ENCODE assay signal across 8 mouse cellular contexts in the genomic region with DNA sequence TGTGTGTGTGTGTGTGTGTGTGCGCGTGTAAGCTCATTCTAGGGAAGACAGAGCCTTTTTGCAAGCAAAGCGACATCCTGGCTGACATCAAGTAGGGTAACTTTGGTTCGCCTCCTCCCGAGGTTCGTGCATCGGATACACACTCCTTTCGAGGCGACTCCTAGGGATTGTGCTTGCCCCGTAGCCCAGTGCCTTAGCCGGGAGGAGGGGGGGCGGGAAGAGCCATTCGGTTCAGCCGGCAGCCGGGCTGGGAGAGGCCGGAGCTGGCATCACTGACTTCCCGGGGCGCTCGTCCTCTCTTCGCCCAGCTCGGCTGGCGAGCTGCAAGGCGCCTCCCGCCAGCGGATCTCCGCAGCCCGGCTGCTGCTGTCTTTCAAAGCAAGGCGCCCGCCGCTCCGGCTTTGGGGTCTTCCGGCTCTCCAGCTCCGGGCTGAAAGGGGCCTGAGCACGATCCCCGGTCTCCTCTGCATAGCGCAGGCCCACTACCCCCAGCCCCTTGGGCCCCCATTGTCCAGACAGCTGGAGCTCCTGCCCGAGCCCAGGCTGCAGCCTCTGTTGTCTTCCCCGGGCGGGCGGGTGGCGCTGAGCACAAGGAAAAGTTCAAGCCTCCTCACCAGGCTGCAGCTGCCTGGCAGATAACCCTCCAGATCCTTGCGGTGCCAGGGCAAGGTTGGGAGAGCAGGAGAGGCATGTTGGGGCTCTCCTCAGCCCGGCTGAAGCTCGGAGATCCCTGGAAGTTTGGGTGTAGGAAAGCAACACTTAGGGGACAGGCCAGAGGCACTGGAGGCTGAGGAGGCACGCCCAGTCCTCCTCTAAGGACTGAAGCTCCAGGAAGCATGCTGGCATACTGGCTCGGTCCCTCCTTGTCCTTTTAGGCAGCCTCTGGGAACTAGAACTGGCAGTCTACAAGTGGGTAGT. TPM values are rescaled to one million over a fixed set of nuclear protein-coding genes. Genes with fewer than 3 reads are reported as not detected.
DNase-seq lines count a peak whose midpoint lies in the region; ATAC-seq and TF ChIP-seq lines count a peak whose summit lies in the region.

No protein-coding gene starts in this region.

- intact Hi-C loops in heart, postnatal 36 days (cut with DNase I) = loop anchor here (5.0 to 10.0 kb wide), 4 partner anchors 93 to 780 kb away; no protein-coding TSS in a partner anchor

- peak overlapping the region; percentile 50 for H3K4me3 ChIP-seq in kidney, embryonic 16.5 days (ENCODE audit: low read length)
- peak overlapping the region; percentile 51 for H3K4me3 ChIP-seq in forebrain, embryonic 14.5 days (ENCODE audit: low read depth, low read length)
- peak overlapping the region; percentile 50 for H3K4me3 ChIP-seq in limb, embryonic 15.5 days
- H3K4me3 ChIP-seq in olfactory bulb, adult 2 months (ENCODE audit: insufficient read depth, low read depth, low read length) = peak overlapping the region; percentile 47

- peaks cover 15% of the 10 kb centered on the region; the same call in 1 of the 2 replicates for H3K4me1 ChIP-seq in kidney, embryonic 16.5 days (ENCODE audit: insufficient read depth, low read length)
- peaks cover 7% of the 10 kb centered on the region for H3K4me1 ChIP-seq in forebrain, embryonic 14.5 days (ENCODE audit: control insufficient read depth, insufficient read depth, low read length)
- H3K4me1 ChIP-seq in limb, embryonic 15.5 days = peaks cover 40% of the 10 kb centered on the region
- peaks cover 12% of the 10 kb centered on the region for H3K4me1 ChIP-seq in olfactory bulb, adult 2 months (ENCODE audit: control insufficient read depth, insufficient read depth, low read length)

- peak overlapping the region; percentile 79 for H3K4me2 ChIP-seq in kidney, embryonic 16.5 days (replicated peaks; ENCODE audit: low read depth, low read length)
- peak overlapping the region; percentile 90 for H3K4me2 ChIP-seq in forebrain, embryonic 14.5 days (ENCODE audit: low read length)
- peak overlapping the region; percentile 90 for H3K4me2 ChIP-seq in limb, embryonic 15.5 days

- peaks cover 32% of the 10 kb centered on the region for H3K27me3 ChIP-seq in kidney, embryonic 16.5 days (ENCODE audit: insufficient read depth, low read length)
- no peaks in the 10 kb centered on the region for H3K27me3 ChIP-seq in forebrain, embryonic 14.5 days (replicated peaks; ENCODE audit: control insufficient read depth, insufficient read depth, low read length)
- H3K27me3 ChIP-seq in limb, embryonic 15.5 days = peaks cover 38% of the 10 kb centered on the region

- no peaks in the 10 kb centered on the region for H3K36me3 ChIP-seq in kidney, embryonic 16.5 days (ENCODE audit: insufficient read depth, low read length)
- H3K36me3 ChIP-seq in forebrain, embryonic 14.5 days (ENCODE audit: control insufficient read depth, insufficient read depth, low read length) = no peaks in the 10 kb centered on the region
- H3K36me3 ChIP-seq in limb, embryonic 15.5 days = no peaks in the 10 kb centered on the region

- no peaks in the 10 kb centered on the region for H3K9me3 ChIP-seq in kidney, embryonic 16.5 days (ENCODE audit: low read length)
- H3K9me3 ChIP-seq in forebrain, embryonic 14.5 days (replicated peaks; ENCODE audit: control insufficient read depth, low read length) = no peaks in the 10 kb centered on the region
- H3K9me3 ChIP-seq in limb, embryonic 15.5 days = no peaks in the 10 kb centered on the region

- peak overlapping the region; percentile 62 for H3K9ac ChIP-seq in kidney, embryonic 16.5 days (replicated peaks; ENCODE audit: low read length)
- H3K9ac ChIP-seq in forebrain, embryonic 14.5 days (ENCODE audit: low read length) = peak overlapping the region; percentile 84
- H3K9ac ChIP-seq in limb, embryonic 15.5 days = peak overlapping the region; percentile 54

- no peak for DNase-seq in kidney, adult 8-10 months
- peak; percentile 53 for DNase-seq in adrenal gland, postnatal 25 days
- DNase-seq in forebrain, embryonic 14.5 days (ENCODE audit: low spot score) = peak; percentile 65
- DNase-seq in heart, postnatal 36 days = peak; percentile 53 to 70
- no peak for DNase-seq in spleen, postnatal 36 days (ENCODE audit: low spot score in 2 of 2)

- TF ChIP-seq POLR2A in olfactory bulb, adult 2 months (IDR thresholded peaks at IDR 0.05; ENCODE audit: insufficient read depth, low read depth, low read length) = no peak

- TF ChIP-seq CTCF in olfactory bulb, adult 2 months (IDR thresholded peaks at IDR 0.05; ENCODE audit: insufficient read depth, low read depth, low read length) = no peak

- peak; percentile 55; the same call in 1 of the 2 replicates for ATAC-seq in kidney, embryonic 16.5 days (ENCODE audit: low FRiP score, low TSS enrichment)
- peak; percentile 64 for ATAC-seq in forebrain, embryonic 14.5 days
- no peak for ATAC-seq in limb, embryonic 15.5 days (ENCODE audit: insufficient number of reproducible peaks, low FRiP score, low TSS enrichment, low read depth)

- under 1% methylated on average over 43 of the region's 46 CpGs for WGBS in kidney, embryonic 16.5 days
- 1% methylated on average over 45 of the region's 46 CpGs for WGBS in forebrain, embryonic 14.5 days
- WGBS in limb, embryonic 15.5 days = 1% methylated on average over 45 of the region's 46 CpGs
- WGBS in olfactory bulb, adult 2 months = 3% methylated on average over 46 of the region's 46 CpGs

- H3K27ac ChIP-seq in kidney, embryonic 16.5 days (ENCODE audit: low read length) = no peak overlapping the region
- peak overlapping the region; percentile 65; the same call in 1 of the 2 replicates for H3K27ac ChIP-seq in forebrain, embryonic 14.5 days (ENCODE audit: low read depth, low read length)
- H3K27ac ChIP-seq in limb, embryonic 15.5 days = peak overlapping the region; percentile 51
- no peak overlapping the region for H3K27ac ChIP-seq in olfactory bulb, adult 2 months (ENCODE audit: insufficient read depth, low read depth, low read length)

RNA-seq across cellular contexts. Expression of a gene that starts 0.8 kb away (rescaled TPM):
- polyA plus RNA-seq in kidney, embryonic 16.5 days (2015; fragmentation: Nextera tagmentation; extraction: Ambion mirVana) = 2.0 and 2.1 TPM in 2 replicates
- total RNA-seq in adrenal gland, postnatal 25 days (2021) = 6.3 and 9.3 TPM in 2 replicates
- polyA plus RNA-seq in forebrain, embryonic 14.5 days (2014; fragmentation: Nextera tagmentation; extraction: Ambion mirVana) = 101 and 123 TPM in 2 replicates
- 100 to 1,000 TPM; 182 to 204 TPM for total RNA-seq in heart, postnatal 36 days (2021)
- 17.9 and 26.4 TPM in 2 replicates for polyA plus RNA-seq in limb, embryonic 15.5 days (2015; fragmentation: Nextera tagmentation; extraction: Ambion mirVana)
- not detected in 2 replicates for polyA plus RNA-seq in olfactory bulb, adult 2 months (2012; ENCODE audit: insufficient read depth, insufficient read length, low replicate concordance, missing spikeins)

Comparison
In these comparisons a context has a peak if more than half of its experiments do, and no peak if none do; other contexts are left out.
1. H3K27ac ChIP-seq: peak in forebrain, embryonic 14.5 days (single experiment) and limb, embryonic 15.5 days (single experiment); none in kidney, embryonic 16.5 days (single experiment) and olfactory bulb, adult 2 months (single experiment).
2. DNase-seq: peak in adrenal gland, postnatal 25 days (single experiment), forebrain, embryonic 14.5 days (single experiment) and heart, postnatal 36 days (2 of 2); none in kidney, adult 8-10 months (0 of 2) and spleen, postnatal 36 days (0 of 2).
3. Peak in every context shown above with its lines, with median percentiles within 50 percentile points of each other: H3K4me2 ChIP-seq, H3K4me3 ChIP-seq and H3K9ac ChIP-seq.